Mouse (Mus musculus): ENCODE measurements at regions not wholly inside any gene's neighbourhood (a gene's known extent, or its start where the extent isn't known, plus 50 kb on each side); places are given as distances from the start of the nearest gene placed in this dataset.
"Not testable (repeated sequence)": the region's sequence is repeated elsewhere in the genome, so short reads cannot be mapped to it uniquely, and the experiment has no call there.

DNA sequence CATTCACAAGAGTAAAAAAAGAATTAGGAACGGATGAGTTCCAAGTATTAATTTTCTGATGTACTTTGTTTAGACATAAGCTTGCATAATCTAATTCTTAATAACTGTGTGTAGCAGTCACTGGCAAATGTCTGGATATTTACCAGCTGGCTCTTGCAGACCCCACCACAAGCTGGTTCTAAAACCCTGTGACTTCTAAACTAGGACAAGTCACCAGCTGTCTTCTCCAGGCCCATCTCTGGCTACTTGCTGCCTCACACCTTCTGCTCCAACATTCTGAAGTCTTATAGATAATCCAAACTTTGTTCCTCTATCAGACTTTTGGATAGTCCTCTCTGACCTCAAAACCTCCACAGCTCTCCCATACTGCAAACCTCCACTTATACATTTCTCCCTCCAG lies 189.9 kb upstream of the Rhobtb1 start:
- DNase-seq, result no peak

- no peak for DNase-seq
These were observed 188.1 kb upstream of the Rhobtb1 start for GRCm38 (mm10) chr10:68963090-68963489.

DNA sequence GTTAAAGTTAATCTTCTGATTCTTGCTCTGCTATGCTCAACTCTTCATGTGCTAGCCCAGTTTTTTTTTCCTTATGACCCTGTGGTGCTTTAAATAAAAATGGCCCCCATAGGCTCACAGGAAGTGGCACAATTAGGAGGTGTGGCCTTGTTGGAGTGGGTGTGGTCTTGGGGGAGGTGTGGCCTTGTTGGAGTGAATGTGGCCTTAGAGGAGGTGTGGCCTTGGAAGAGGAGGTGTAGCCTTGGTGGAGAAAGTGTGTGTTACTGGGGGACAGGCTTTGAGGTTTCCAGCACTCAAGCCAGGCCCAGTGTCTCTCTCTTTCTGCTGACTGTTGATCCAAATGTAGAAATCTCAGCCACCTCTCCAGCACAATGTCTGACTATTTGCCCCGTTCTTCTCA lies 186.0 kb upstream of the Rhobtb1 start:
- DNase-seq, result no peak

DNA sequence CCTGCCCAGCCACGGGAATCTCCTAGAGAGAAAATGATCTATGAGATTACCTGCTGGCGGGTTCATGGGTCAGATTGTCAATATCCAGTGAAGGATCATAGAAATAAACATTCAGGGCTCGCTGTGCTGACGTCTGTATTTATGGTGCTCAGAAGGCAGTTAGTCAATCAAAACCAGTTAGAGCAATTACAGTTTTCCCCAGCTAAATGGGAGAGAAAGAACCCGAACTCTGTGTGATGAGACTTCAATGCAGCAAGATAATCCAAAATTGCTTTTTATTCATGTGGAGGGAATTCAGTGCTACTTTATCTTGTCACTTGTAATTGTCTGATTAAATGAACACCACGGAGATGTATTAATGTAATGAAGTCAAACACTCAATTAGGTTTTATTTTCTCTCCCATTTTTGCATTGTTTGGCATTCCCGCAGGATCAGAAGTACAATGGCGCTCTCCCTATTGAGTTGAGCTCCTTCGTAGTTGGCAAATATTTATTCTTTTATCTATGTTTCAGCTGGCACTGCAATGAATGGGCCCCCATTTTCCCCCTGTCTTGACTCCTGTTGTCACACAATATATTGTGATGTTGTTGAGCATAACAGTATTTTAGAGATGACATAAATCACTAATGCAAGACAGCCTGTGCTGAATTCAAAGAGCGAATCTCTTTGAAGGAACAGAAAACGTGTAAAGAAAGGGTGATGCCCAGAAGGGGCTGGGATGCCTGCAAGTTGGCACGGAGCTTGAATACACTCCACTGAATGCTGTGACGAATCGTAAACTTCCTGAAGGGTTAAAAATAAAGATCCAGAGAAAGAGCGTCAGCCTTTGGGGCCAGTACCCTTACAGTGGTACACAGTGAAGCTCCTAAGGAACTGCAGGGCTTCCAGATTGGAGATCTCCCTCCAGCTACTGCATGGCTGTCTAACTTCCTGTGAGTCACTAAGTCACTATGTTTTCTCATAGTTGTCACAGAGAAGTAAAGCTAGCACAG lies 183.0 kb upstream of the Rhobtb1 start:
- DNase-seq, result no peak

GRCm38 (mm10) chr10:68970521-68970920 lies 180.7 kb upstream of the Rhobtb1 start:
- peak; percentile 7 to 8 for DNase-seq

DNA sequence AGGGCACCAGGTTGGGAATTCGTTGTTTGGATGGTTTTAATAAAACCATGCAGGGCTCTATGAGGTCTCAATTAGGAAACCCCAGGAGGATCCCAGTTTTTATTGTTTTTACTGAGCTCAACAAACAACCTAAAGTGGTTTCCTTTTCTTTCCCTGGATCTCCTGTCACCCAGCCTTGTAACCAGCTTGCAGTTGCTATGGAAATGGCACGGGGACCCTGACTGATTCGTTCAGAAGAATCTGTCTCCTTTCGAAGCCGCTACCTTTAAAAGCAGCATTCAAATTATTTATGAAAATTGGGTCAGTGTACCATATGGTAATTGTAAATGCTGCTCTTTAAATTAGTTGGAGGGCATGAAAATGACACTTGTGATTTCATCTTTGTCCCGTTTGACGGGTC lies 176.5 kb upstream of the Rhobtb1 start:
- DNase-seq, result no peak

- peak; percentile 12 to 25 for DNase-seq
These were observed 174.7 kb upstream of the Rhobtb1 start for GRCm38 (mm10) chr10:68976443-68977025.

DNA sequence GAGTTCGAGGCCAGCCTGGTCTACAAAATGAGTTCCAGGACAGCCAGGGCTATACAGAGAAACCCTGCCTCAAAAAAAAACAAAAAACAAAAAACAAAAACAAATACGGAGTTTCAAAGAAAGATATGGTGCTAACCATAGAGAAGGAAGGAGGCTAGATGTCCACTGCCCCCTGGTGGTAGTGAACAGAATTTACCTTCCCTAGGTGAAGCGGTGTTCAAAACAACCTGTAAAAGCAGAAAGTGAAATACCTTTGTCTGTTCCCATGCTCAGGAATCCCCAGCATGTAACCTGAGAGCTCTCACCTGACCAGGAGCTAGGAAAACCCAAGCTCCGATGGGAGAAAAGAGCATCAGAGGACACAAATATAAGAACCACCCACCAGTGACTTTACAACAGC lies 173.1 kb upstream of the Rhobtb1 start:
- peak in 1 of 2 experiments; percentile 46 for DNase-seq

DNA sequence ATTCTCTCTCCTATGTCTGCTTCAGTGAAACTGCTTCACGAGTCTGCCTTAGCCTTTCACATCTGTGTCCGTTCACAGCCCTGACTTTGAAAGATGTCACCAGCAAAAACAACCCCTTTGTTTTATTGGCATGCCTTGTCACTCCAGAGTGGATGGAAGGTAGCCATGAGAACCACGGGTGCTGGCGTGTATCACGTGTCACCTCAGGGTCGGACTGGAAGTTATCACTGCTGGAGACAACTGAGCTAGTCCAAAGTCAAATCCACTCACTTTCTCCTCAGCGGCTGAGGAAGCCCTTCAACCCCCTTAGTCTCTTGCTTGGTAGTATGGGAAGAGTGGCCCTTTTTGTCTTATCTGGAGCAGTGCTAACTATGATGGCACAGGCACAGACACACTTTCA lies 171.3 kb upstream of the Rhobtb1 start:
- no peak for DNase-seq

DNA sequence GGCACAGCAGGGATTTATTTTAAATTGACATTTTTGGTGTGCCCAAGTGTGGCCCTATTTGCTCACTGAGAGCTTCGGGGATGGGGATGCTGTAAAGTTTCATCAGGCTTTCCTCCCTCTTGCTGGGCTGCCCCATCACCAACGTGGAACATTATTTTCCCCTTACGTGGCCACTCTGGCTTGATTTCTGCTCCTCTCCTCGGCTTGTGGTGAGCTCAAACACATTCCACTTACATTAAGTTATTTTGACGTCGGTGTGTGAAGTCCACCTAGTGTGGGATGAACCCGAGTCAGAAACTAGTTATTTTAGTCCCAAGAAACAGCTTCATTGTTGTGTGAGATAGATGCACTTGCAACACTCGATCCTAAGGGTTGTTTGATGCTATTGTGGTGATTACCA lies 168.9 kb upstream of the Rhobtb1 start:
- no peak for DNase-seq

DNA sequence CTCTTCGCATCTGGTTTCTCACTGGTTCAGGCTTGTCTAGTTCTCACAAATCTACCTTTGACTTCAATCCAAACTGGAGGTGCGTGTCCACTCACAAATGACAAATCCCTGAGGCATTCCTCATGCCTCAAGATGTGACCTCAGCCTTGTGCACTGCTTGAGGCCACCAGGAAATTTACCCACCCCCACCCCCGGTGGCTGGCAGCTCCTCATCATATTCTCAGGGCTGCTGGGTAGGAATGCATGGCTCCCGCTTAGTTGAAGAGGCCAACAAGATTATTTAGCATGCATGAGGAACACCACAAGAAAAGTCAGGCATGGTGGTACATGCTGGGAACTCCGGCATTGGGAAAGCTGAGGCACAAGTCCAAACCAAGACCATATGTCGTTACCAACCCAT lies 160.7 kb upstream of the Rhobtb1 start:
- no peak for DNase-seq

DNA sequence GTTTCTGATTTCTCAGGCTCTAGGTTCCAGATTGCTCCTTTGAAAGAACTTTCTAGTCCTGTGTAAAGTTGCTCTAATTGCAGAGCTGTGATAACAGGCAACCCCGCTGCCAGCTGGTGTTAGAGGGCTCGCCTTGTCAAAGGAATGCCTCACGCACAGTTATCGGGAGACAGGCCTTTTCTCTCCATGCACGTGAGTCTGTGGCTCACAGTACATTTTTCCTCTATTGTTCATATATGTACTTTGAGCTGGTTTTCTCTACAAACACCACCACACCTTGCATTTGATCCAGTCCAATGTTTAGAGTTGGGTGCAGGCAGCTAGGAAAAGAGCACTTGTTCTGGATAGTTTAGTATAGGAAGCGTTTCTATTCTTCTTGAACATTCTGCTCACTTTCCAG lies 151.6 kb upstream of the Rhobtb1 start:
- no peak for DNase-seq

GRCm38 (mm10) chr10:69001654-69002435 lies 149.4 kb upstream of the Rhobtb1 start:
- DNase-seq, result peak in 1 of 2 experiments; percentile 21

DNA sequence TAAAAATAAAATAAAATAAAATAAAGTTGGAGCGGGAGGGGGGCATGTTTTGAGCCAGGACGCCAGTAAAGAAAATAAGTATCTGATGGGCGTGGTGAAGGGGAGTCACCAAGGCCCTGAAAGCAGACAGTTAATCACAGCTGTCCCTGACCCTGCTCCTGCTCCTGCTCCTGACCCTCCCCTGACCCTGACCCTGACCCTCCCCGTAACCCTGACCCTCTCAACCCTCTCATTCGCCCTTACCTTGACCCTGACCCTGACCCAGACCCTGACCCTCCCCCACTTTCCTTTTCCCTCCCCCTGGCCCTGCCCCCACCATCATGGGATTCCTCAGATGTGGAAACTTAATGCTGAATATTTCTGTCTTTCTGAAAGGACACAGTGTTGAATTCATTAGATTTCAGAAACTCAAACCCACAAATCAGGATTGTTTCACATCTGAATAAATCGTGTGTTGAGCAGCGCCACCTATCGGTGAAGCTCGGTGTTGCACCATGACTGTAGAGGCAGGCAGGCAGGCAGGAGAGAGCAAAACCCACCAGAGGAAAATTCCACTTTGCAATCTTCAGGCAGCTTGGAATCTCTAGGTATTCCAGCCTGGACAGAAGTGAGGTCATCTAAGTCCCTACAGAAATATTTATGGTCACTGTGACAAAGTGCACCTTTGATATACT lies 145.9 kb upstream of the Rhobtb1 start:
- peak; percentile 72 to 93 for DNase-seq

- DNase-seq, result not testable (repeated sequence)
These were observed 142.6 kb upstream of the Rhobtb1 start for GRCm38 (mm10) chr10:69008679-69009078.

GRCm38 (mm10) chr10:69020811-69021743 lies 130.2 kb upstream of the Rhobtb1 start:
- peak in 1 of 2 experiments; percentile 8 for DNase-seq

DNA sequence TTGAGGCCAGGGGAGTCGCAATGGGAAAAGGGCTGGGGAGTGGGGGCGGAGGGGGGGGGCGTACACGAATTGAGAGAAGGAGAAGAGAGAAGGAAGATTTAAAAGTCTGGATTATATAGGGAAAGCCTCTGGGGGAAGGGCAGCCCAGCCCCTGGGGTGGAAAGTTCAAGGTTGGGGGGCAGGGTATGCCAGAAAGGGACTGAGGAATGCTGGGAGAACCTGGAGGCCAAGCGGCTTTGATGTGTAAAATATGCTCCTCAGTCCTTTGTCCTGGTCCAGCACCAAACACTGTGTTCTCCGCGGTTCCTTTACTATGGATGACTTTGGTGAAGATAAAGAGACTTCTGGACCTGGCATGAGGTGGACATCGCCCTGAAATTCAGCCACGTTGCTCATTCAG lies 117.8 kb upstream of the Rhobtb1 start:
- no peak for DNase-seq

DNA sequence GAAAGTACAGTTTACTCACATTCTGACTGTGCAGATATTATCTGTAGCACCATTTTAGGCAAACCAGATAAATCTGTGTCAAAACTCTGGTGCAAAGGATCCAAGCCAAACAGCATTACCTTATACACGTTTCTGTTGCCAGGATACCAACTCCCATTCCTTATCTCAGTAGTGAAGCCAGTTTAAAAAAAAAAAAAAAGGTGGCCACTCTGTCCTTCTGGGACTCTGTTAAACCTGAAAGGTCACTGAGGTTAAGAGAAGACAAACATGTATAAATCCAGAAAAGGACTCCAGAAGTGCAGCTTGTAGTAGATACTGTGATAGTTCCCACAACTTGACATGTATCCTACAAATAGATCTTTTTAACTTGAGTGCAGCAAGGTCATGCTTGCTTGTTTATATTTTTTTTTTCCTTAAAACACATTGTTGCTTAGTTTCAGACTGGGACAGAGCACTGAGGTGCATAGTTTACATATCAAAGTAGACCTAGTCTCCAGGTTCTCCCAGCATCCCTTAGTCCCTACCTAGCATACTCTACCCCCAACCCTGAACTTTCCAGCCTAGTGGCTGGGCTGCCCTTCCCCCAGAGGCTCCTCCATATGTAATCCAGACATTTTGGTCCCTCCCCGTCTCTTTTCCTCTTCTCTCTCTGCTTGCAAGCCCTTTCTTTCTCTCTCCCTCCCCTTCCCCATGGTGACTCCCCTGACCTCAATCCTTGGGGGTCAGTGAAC lies 116.7 kb upstream of the Rhobtb1 start:
- DNase-seq, result no peak

- DNase-seq, result not testable (repeated sequence)
These were observed 115.7 kb upstream of the Rhobtb1 start for GRCm38 (mm10) chr10:69035536-69035935.

GRCm38 (mm10) chr10:69036096-69036495 lies 115.1 kb upstream of the Rhobtb1 start:
- no peak for DNase-seq

DNA sequence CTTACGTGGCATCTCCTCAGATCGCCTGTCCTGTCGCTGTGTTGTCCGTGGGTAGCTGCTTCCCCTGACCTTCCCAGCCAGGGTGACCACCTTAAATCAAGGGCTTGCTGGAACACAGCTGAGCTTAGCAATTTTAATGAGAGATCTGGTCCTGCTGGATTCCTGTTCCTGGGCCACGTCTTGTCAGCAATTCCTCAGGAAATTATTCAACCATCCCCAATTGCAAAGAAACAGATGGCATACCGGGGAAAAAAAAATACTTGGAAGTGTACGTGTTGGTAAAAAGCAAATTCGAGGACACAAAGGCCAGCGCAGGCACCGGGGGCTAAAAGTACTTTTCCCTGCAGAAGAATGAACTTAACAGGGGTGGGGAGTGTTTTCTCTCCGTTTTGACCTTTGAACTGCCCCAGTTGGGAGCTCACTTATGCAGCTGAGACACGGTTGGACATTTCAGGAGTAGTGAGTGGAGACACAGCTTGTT lies 107.0 kb upstream of the Rhobtb1 start:
- DNase-seq, result peak; percentile 51 to 57

All from kidney, postnatal 36 days (tissue).